Mouse (Mus musculus) G1E (cell line): ENCODE measurements at regions not wholly inside any gene's neighbourhood (a gene's known extent, or its start where the extent isn't known, plus 50 kb on each side); places are given as distances from the start of the nearest gene placed in this dataset.

ENCODE experiments used
- CTCF ChIP-seq: IDR thresholded peaks from 2 replicates; pipeline ENCODE4 v1.5.1; 2012; ENCODE audit warnings: low read depth, low read length, inconsistent platforms, mixed read lengths
- GATA1 ChIP-seq: IDR thresholded peaks from 2 replicates; pipeline ENCODE4 v1.6.1; 2012; ENCODE audit warnings: borderline replicate concordance, low read length, inconsistent platforms, mixed read lengths
- GATA2 ChIP-seq: IDR thresholded peaks from 2 replicates; pipeline ENCODE4 v1.6.1; 2012; ENCODE audit warnings: low read depth, low read length, inconsistent platforms, borderline replicate concordance
- POLR2AphosphoS5 ChIP-seq: IDR thresholded peaks from 2 replicates; pipeline ENCODE4 v1.6.1; 2012; ENCODE audit warnings: low read depth, low read length, inconsistent platforms; ENCODE audit not compliant: insufficient replicate concordance

- no peak for TF ChIP-seq POLR2AphosphoS5
- no peak for TF ChIP-seq CTCF
- no peak for TF ChIP-seq GATA1
- no peak for TF ChIP-seq GATA2
Measured at GRCm38 (mm10) chr1:55884576-55884975, 478.9 kb downstream of the Plcl1 start.
